Mouse (Mus musculus) forebrain, embryonic 16.5 days (tissue): ENCODE data around the gene Camta1. TPM values are rescaled to one million over a fixed set of nuclear protein-coding genes. Genes with fewer than 3 reads are reported as not detected.

Experiments
- ATAC-seq: fragments of 200-750 bp; cut with Nextera tagmentation; 2 replicates; pipeline ENCODE4 v1.8.0; 2017; ENCODE audit warnings: mild to moderate bottlenecking, moderate library complexity
- H3K27ac ChIP-seq: fragments of 300-500 bp; sonication (generic); 2 replicates; pipeline ENCODE4 v1.5.1; 2014; ENCODE audit warnings: low read length, control low read depth
- H3K27me3 ChIP-seq: fragments of 300-500 bp; sonication (generic); replicated peaks from 2 replicates; pipeline ENCODE4 v1.6.1; 2014; ENCODE audit warnings: low read length; ENCODE audit not compliant: control insufficient read depth, insufficient read depth
- H3K36me3 ChIP-seq: fragments of 300-500 bp; sonication (generic); 2 replicates; pipeline ENCODE4 v1.6.1; 2014; ENCODE audit not compliant: control insufficient read depth, insufficient read depth
- H3K4me1 ChIP-seq: fragments of 300-500 bp; sonication (generic); replicated peaks from 2 replicates; pipeline ENCODE4 v1.6.1; 2014; ENCODE audit warnings: low read length; ENCODE audit not compliant: control insufficient read depth, insufficient read depth
- H3K4me2 ChIP-seq: fragments of 300-500 bp; sonication (generic); 2 replicates; pipeline ENCODE4 v1.6.1; 2014; ENCODE audit warnings: mild to moderate bottlenecking, low read length, control low read depth
- H3K4me3 ChIP-seq: fragments of 300-500 bp; sonication (generic); replicated peaks from 2 replicates; pipeline ENCODE4 v1.5.1; 2014; ENCODE audit warnings: mild to moderate bottlenecking, low read length, control low read depth
- H3K9ac ChIP-seq: fragments of 300-500 bp; sonication (generic); replicated peaks from 2 replicates; pipeline ENCODE4 v1.6.1; 2014; ENCODE audit warnings: low read depth, low read length, control low read depth
- H3K9me3 ChIP-seq: fragments of 300-500 bp; sonication (generic); 2 replicates; pipeline ENCODE4 v1.6.1; 2016; ENCODE audit warnings: low read length; ENCODE audit not compliant: control insufficient read depth
- WGBS: fragments of 180-500 bp; shearing (Covaris S2); extraction: QIAGEN DNeasy Blood & Tissue Kit; methylation state at CpG from one replicate; pipeline ENCODE4 v1.1.7; 2014; 5-methylcytosine and 5-hydroxymethylcytosine counted together
- polyA plus RNA-seq: library from polyadenylated mRNA; unstranded; fragments of >200 nt; fragmentation: Nextera tagmentation; extraction: Ambion mirVana; gene quantifications from 2 replicates; pipeline ENCODE4 v1.2.1, GENCODE M21; 2015

Camta1 gene
- polyA plus RNA-seq, 1 experiment from 2014 or later, result 123 TPM

DNA sequence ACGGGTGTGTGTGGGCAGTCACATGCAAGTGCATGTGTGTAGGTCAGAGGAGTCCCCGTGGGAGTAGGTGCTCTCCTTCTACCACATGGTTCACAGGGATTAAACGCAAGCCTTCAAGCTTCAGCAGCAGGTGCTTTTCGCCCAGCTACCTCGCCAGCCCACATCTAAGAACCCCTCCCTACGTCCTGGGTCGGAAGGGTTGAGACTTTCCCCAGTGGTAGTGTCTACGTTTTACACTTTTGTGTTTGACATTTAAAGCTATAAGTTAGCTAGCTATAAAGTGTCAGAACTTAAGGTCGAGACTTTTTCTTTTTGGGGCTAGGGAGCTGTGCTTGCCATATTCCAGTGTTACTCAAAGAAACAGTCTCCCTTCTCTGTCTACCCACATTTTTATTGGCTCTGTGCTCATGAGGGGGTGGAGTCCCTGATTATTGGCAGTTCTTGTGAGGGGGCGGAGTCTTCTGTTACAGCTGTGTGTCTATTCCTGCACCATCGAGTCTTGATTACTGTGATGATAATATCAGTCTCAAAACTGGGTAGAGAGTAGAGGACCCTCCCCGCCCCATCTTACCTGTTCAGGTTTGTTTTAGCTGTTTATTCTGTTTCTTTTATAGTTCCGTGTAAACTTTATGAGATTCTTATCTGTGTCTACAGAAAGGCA lies 921.6 kb downstream of the Camta1 start:
- 63% methylated on average over 13 of the region's 13 CpGs for WGBS
- Histone ChIP-seq H3K4me3 (no peak overlapping the region), H3K9ac (no peak overlapping the region), H3K4me2 (no peak overlapping the region), H3K36me3 (no peaks in the 10 kb centered on the region), H3K27ac (no peak overlapping the region), H3K27me3 (no peaks in the 10 kb centered on the region), H3K9me3 (no peaks in the 10 kb centered on the region), H3K4me1 (no peaks in the 10 kb centered on the region)
- no peak for ATAC-seq

DNA sequence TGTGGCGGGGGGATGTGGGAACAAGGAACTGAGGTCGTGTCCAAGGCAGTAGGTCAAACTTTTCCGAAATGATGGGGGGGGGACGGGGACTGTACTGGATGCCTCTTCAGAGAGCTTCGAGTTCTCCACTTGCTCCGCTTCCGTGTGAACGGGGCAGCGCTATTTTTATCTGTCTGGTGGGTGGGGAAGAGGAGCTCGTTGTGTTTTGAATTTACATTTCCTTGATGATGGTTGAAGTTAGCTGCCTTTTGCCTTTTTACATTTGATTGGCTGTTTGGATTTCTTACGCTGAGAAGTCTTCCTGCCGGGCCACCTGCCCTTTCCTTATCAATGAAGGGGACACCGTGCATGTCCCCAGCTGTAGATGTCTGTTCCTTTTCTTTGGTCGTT lies 923.6 kb downstream of the Camta1 start:
- 74% methylated on average over 14 of the region's 14 CpGs for WGBS
- H3K9ac ChIP-seq, result no peak overlapping the region
- ATAC-seq, result no peak
- H3K9me3 ChIP-seq, result no peaks in the 10 kb centered on the region
- no peak overlapping the region for H3K4me3 ChIP-seq
- H3K27ac ChIP-seq, result no peak overlapping the region
- no peaks in the 10 kb centered on the region for H3K27me3 ChIP-seq
- no peaks in the 10 kb centered on the region for H3K4me1 ChIP-seq
- peak overlapping the region; percentile 3; the same call in 1 of the 2 replicates for H3K4me2 ChIP-seq
- no peaks in the 10 kb centered on the region for H3K36me3 ChIP-seq

- Histone ChIP-seq H3K9ac (no peak overlapping the region), H3K36me3 (no peaks in the 10 kb centered on the region), H3K27me3 (no peaks in the 10 kb centered on the region), H3K9me3 (no peaks in the 10 kb centered on the region), H3K27ac (no peak overlapping the region), H3K4me2 (peak overlapping the region; percentile 3; the same call in 1 of the 2 replicates), H3K4me1 (no peaks in the 10 kb centered on the region), H3K4me3 (no peak overlapping the region)
- no peak for ATAC-seq
- 81% methylated on average over 16 of the region's 16 CpGs for WGBS
Measured at GRCm38 (mm10) chr4:150937293-150938062, 924.2 kb downstream of the Camta1 start.

GRCm38 (mm10) chr4:150933503-150933902 lies 928.2 kb downstream of the Camta1 start:
- H3K27me3 ChIP-seq, result no peaks in the 10 kb centered on the region
- H3K27ac ChIP-seq, result no peak overlapping the region
- H3K4me3 ChIP-seq, result no peak overlapping the region
- H3K9me3 ChIP-seq, result no peaks in the 10 kb centered on the region
- no peaks in the 10 kb centered on the region for H3K4me1 ChIP-seq
- no peak overlapping the region for H3K9ac ChIP-seq
- 62% methylated on average over 1 of the region's 1 CpGs for WGBS
- ATAC-seq, result no peak
- no peaks in the 10 kb centered on the region for H3K36me3 ChIP-seq
- no peak overlapping the region for H3K4me2 ChIP-seq

DNA sequence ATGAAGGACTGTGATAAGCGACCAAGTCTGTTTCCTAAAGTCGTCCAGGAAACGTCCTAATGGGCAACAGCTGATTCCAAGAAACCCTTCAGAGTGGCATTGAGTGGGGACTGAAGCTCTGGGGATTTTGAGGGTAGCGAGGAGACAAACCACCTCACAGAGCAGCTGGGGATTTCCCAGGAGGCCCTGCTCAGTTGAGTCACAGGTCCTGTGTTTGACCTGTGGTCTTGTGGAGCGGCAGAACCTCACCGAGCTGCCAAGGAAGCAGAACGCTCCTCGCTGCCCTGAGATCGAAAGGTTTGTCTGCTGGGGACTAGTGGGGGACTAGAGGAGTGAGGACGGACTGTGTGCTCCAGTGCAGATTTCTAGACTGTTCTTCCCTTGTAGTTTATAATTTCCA lies 933.9 kb downstream of the Camta1 start:
- no peaks in the 10 kb centered on the region for H3K36me3 ChIP-seq
- no peaks in the 10 kb centered on the region for H3K27me3 ChIP-seq
- WGBS, result 76% methylated on average over 10 of the region's 10 CpGs

DNA sequence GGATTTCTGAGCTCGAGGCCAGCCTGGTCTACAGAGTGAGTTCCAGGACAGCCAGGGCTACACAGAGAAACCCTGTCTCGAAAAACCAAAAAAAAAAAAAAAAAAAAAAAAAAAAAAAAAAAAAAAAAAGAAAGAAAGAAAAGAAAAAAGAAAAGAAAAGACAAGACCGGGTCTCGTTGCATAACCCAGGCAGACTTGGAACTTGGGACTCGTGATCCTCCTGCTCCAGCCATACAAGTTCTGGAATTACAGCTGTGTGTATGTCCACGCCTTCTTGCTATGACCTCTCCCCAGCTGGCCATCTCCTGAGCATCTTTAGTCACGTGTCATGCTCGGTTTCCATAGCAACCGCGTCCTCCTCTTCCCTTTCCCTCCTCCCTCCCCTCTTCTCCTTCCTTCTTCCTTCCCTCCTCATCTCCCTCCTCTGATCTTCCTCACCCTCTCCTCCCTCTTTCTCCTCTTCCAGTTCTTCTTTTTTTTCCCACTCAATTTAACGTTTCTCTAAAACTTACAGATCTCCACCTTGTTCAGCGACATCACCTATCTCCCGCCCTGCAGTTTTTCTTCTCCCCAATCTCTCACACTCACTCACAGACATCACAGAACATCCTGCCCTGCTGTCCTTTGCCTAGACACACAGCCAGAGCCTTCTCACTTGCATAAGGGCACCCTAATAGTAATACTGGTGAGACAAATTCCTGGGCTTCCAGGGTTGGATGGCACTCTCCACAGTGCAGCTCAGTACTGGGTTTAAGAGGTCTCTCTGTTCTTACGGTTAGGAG lies 934.6 kb downstream of the Camta1 start:
- no peak for ATAC-seq

More for the DNA sequence above, 933.9 kb downstream of the Camta1 start:
- Histone ChIP-seq H3K9me3 (no peaks in the 10 kb centered on the region), H3K4me3 (no peak overlapping the region), H3K4me2 (no peak overlapping the region), H3K4me1 (no peaks in the 10 kb centered on the region), H3K9ac (no peak overlapping the region), H3K27ac (no peak overlapping the region)
- ATAC-seq, result no peak

GRCm38 (mm10) chr4:150925923-150926322 lies 935.8 kb downstream of the Camta1 start:
- ATAC-seq, result no peak
- Histone ChIP-seq H3K4me3 (no peak overlapping the region), H3K27ac (no peak overlapping the region), H3K9me3 (no peaks in the 10 kb centered on the region), H3K9ac (no peak overlapping the region), H3K36me3 (no peaks in the 10 kb centered on the region), H3K4me2 (no peak overlapping the region), H3K4me1 (no peaks in the 10 kb centered on the region), H3K27me3 (no peaks in the 10 kb centered on the region)
- WGBS, result 60% methylated on average over 5 of the region's 5 CpGs

More for the DNA sequence above, 934.6 kb downstream of the Camta1 start:
- no peak overlapping the region for H3K4me3 ChIP-seq
- no peak overlapping the region for H3K27ac ChIP-seq
- 46% methylated on average over 13 of the region's 14 CpGs for WGBS
- no peaks in the 10 kb centered on the region for H3K36me3 ChIP-seq
- no peaks in the 10 kb centered on the region for H3K9me3 ChIP-seq
- H3K4me1 ChIP-seq, result no peaks in the 10 kb centered on the region
- no peak overlapping the region for H3K4me2 ChIP-seq
- H3K27me3 ChIP-seq, result no peaks in the 10 kb centered on the region
- no peak overlapping the region for H3K9ac ChIP-seq

- H3K4me3 ChIP-seq, result no peak overlapping the region
- H3K4me1 ChIP-seq, result no peaks in the 10 kb centered on the region
- no peaks in the 10 kb centered on the region for H3K9me3 ChIP-seq
- no peak for ATAC-seq
- 87% methylated on average over 6 of the region's 6 CpGs for WGBS
- no peaks in the 10 kb centered on the region for H3K27me3 ChIP-seq
- no peak overlapping the region for H3K9ac ChIP-seq
- H3K27ac ChIP-seq, result no peak overlapping the region
- no peak overlapping the region for H3K4me2 ChIP-seq
- H3K36me3 ChIP-seq, result no peaks in the 10 kb centered on the region
Measured at GRCm38 (mm10) chr4:150924936-150925335, 936.7 kb downstream of the Camta1 start.

- Histone ChIP-seq H3K27me3 (no peaks in the 10 kb centered on the region), H3K9ac (no peak overlapping the region), H3K4me2 (no peak overlapping the region), H3K4me3 (no peak overlapping the region), H3K4me1 (no peaks in the 10 kb centered on the region), H3K9me3 (no peaks in the 10 kb centered on the region), H3K36me3 (no peaks in the 10 kb centered on the region), H3K27ac (no peak overlapping the region)
- ATAC-seq, result no peak
- WGBS, result 86% methylated on average over 13 of the region's 13 CpGs
Measured at GRCm38 (mm10) chr4:150924308-150924707, 937.4 kb downstream of the Camta1 start.
